Mouse (Mus musculus) small intestine, adult 2 months (tissue): ENCODE results near the gene Top2a.
A peak's percentile ranks its signal among the peaks of the same experiment; 100 is the strongest.

Experiments used
- CTCF ChIP-seq: fragments of 200-500 bp; IDR thresholded peaks from 2 replicates; pipeline ENCODE4 v1.5.1; 2012; ENCODE audit warnings: low read depth, mild to moderate bottlenecking, control low read depth, inconsistent platforms, low read length, moderate library complexity, mixed read lengths; ENCODE audit not compliant: insufficient replicate concordance, insufficient read length; ENCODE audit errors: extremely low read depth
- POLR2A ChIP-seq: fragments of 200-500 bp; IDR thresholded peaks from 2 replicates; pipeline ENCODE4 v1.6.1; 2012; ENCODE audit warnings: low read depth, mild to moderate bottlenecking, control low read depth, inconsistent platforms, low read length, moderate library complexity

DNA sequence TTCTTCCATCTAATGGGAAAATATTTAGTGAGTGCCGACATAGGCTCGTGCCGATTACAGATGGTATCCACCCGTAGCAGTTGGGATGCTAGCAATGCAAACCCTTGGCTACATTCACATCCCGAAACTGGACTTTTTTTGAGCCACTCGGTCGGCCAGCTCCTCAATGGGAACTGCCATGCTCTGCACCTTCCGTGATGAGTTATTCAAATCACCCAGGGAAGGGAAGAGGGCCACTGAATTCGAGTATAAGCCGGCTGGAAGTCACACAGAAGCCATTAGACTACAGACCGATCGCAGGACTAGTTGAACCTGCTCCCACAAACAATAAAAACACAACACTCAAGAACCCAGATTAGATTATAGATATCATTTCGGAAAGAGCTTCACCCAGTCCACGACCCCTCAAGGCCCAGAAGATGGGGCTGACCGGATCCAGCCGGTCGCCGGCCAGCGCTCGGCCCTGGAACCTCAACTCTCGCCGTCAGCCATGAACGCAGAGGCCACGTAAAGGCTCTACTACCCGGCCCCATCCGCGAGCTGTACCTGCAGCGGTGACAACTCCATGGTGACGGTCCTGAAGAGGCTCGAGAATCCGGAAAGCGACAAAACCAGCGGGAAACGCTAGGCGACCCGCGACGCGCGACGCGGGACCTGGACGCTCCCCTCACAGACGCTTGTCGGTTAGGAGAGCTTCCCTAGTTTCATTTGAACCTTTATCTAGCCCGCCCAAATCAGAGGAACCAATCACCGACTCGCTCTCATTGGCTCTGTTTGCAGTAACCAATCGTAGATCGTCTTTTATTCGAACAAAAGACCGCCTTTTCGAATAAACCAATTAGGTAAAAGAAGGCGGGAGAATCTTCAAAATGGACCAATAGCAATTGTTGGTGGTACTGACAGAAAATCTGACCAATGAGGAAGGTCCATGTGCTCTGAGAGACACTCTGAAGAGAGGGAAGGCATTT, at the start of gene Top2a:
- TF ChIP-seq CTCF (no peak), POLR2A (peak; percentile 52; the same call in 1 of the 2 replicates)
